Mouse (Mus musculus): ENCODE data around the gene Fkbp5. TPM values are rescaled to one million over a fixed set of nuclear protein-coding genes. Genes with fewer than 3 reads are reported as not detected.
A peak's percentile ranks its signal among the peaks of the same experiment; 100 is the strongest.

The Fkbp5 gene
- polyA plus RNA-seq, 1 experiment from 2014 or later = 9.7 TPM

DNA sequence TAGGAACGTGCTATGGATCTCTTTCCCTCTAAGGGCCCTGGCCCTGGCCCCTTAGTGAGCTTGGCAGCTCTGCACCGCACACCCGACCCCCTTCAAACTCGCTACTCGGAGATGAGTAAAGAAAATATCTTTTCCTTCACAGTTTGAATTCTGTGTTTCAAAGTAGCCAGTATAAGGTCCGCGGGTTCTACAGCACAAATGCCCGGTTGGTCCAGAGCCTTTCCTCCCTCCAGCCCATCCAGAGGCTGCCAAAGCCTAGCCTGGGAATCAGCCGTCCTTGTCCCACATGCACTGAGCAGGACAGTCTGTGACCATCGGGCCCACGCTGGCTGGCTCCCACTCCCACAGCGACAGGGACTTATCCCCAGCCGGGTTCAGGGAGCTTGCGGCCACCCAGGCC is 31.8 kb upstream of the Fkbp5 start, which contains the start of gene Clpsl2:
Gene Clpsl2, plus strand, starts transcription at position 301 of the 400 bp plus-strand sequence.
- Histone ChIP-seq H3K4me1 (ENCODE audit: control insufficient read depth, insufficient read depth, low read length) (no peaks in the 10 kb centered on the region), H3K9me3 (ENCODE audit: control insufficient read depth, low read length) (no peaks in the 10 kb centered on the region), H3K36me3 (ENCODE audit: control insufficient read depth, insufficient read depth, low read length) (no peaks in the 10 kb centered on the region), H3K27me3 (ENCODE audit: control insufficient read depth, insufficient read depth, low read length) (no peaks in the 10 kb centered on the region), H3K27ac (ENCODE audit: low read depth, low read length) (no peak within 1 kb of the TSS), H3K4me2 (ENCODE audit: low read depth) (no peak within 1 kb of the TSS), H3K9ac (ENCODE audit: low read length) (no peak within 1 kb of the TSS), H3K4me3 (ENCODE audit: low read depth, low read length) (no peak within 1 kb of the TSS)
- WGBS = 73% methylated on average over 14 of the region's 14 CpGs
- no peak for ATAC-seq (ENCODE audit: insufficient read depth, low FRiP score, low TSS enrichment)
- no peak for DNase-seq (ENCODE audit: low spot score)

DNA sequence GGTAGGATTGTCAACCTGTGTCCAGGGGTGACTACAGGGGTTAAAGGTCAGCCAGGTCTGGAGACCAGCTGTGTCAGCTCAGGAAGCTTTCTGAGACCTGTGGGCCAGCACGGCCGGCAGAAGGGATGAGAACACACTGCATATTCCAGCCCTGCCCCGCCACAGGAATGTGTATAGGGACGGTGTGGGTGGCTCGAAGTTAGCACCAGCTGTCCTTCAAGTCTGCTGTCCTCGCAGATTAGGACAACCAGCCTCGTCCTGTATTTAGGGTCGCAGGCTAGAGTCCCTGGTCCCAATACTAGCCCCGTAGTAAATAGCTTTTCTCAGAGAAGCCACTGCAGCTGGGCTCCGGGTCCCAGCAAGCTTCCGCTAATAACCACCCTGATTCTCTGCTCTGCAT is 31.2 kb upstream of the Fkbp5 start:
- Histone ChIP-seq H3K27me3 (ENCODE audit: control insufficient read depth, insufficient read depth, low read length) (no peaks in the 10 kb centered on the region), H3K36me3 (ENCODE audit: control insufficient read depth, insufficient read depth, low read length) (no peaks in the 10 kb centered on the region), H3K4me3 (ENCODE audit: low read depth, low read length) (no peak overlapping the region), H3K27ac (ENCODE audit: low read depth, low read length) (no peak overlapping the region), H3K4me1 (ENCODE audit: control insufficient read depth, insufficient read depth, low read length) (no peaks in the 10 kb centered on the region), H3K9me3 (ENCODE audit: control insufficient read depth, low read length) (no peaks in the 10 kb centered on the region), H3K9ac (ENCODE audit: low read length) (no peak overlapping the region), H3K4me2 (ENCODE audit: low read depth) (no peak overlapping the region)
- DNase-seq (ENCODE audit: low spot score) = no peak
- 69% methylated on average over 11 of the region's 11 CpGs for WGBS
- ATAC-seq (ENCODE audit: insufficient read depth, low FRiP score, low TSS enrichment) = no peak

DNA sequence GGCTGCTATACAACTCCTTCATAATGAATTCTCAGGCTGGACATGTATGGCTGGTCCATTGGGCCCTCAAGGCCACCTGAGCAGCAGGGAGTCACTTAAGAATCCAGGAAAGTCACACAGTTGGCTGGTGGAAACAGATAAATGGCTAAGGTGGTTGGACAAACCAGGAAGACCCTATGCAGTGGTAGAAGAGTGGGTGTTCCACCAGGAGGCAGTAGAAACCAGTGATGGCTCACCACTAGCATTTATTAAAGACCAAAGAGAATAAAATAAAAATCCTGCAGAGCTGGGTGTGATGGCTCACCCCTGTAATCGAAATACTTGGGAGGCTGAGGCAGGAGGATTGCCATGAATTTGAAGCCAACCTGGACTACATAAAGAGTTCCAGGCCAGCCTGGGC is 29.6 kb upstream of the Fkbp5 start:
- Histone ChIP-seq H3K4me2 (ENCODE audit: low read depth) (no peak overlapping the region), H3K36me3 (ENCODE audit: control insufficient read depth, insufficient read depth, low read length) (no peaks in the 10 kb centered on the region), H3K9me3 (ENCODE audit: control insufficient read depth, low read length) (no peaks in the 10 kb centered on the region), H3K9ac (ENCODE audit: low read length) (no peak overlapping the region), H3K27me3 (ENCODE audit: control insufficient read depth, insufficient read depth, low read length) (no peaks in the 10 kb centered on the region), H3K4me3 (ENCODE audit: low read depth, low read length) (no peak overlapping the region), H3K27ac (ENCODE audit: low read depth, low read length) (no peak overlapping the region), H3K4me1 (ENCODE audit: control insufficient read depth, insufficient read depth, low read length) (no peaks in the 10 kb centered on the region)
- DNase-seq (ENCODE audit: low spot score) (no peak), ATAC-seq (ENCODE audit: insufficient read depth, low FRiP score, low TSS enrichment) (no peak)
- WGBS = 91% methylated on average over 1 of the region's 1 CpGs

DNA sequence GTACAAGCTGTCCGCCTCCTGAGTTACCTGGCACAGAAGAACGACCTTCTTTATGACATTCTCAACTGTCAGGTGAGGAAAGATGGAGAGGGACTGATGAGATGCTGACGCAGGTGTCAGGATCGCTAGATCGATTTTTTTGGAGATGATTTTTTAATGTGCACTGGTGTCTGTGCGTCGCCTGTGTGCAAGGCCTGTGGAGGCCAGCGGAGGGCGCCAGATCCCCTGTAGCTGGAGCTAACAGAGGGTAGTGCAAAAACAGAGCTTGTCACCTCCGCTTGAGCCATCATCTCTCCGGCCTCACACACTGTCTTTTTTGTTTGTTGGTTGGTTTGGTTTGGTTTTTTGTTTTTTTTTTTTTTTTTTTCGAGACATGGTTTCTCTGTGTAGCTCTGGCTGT is 20.6 kb upstream of the Fkbp5 start:
- Histone ChIP-seq H3K4me1 (ENCODE audit: control insufficient read depth, insufficient read depth, low read length) (no peaks in the 10 kb centered on the region), H3K4me2 (ENCODE audit: low read depth) (no peak overlapping the region), H3K9me3 (ENCODE audit: control insufficient read depth, low read length) (peaks cover 3% of the 10 kb centered on the region; the same call in 1 of the 2 replicates), H3K4me3 (ENCODE audit: low read depth, low read length) (no peak overlapping the region), H3K27ac (ENCODE audit: low read depth, low read length) (no peak overlapping the region), H3K36me3 (ENCODE audit: control insufficient read depth, insufficient read depth, low read length) (no peaks in the 10 kb centered on the region), H3K27me3 (ENCODE audit: control insufficient read depth, insufficient read depth, low read length) (no peaks in the 10 kb centered on the region), H3K9ac (ENCODE audit: low read length) (no peak overlapping the region)
- 46% methylated on average over 12 of the region's 12 CpGs for WGBS
- no peak for DNase-seq (ENCODE audit: low spot score)
- ATAC-seq (ENCODE audit: insufficient read depth, low FRiP score, low TSS enrichment) = no peak

DNA sequence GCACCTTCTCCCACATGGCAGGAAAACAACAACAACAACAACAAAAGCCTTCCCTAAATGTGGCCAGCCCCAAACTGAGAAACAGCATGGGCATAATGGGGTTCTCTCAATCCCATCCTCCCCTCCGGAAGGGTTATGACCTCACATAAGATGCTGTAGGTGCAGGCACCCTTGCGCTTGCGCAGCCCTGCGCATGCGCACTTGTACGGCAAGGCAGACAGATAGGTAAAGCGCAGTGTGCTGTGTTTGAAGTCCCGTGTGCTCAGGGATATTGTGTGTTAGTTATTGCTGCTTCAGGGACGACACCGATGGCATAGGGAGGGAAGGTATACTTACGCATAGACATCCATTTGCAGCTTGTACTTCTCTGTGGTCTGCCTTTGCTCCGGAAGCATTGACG is 16.0 kb upstream of the Fkbp5 start:
- no peak overlapping the region for H3K27ac ChIP-seq (ENCODE audit: low read depth, low read length)
- no peaks in the 10 kb centered on the region for H3K4me1 ChIP-seq (ENCODE audit: control insufficient read depth, insufficient read depth, low read length)
- no peaks in the 10 kb centered on the region for H3K36me3 ChIP-seq (ENCODE audit: control insufficient read depth, insufficient read depth, low read length)
- H3K9ac ChIP-seq (ENCODE audit: low read length) = no peak overlapping the region
- WGBS = 88% methylated on average over 13 of the region's 13 CpGs
- no peak overlapping the region for H3K4me3 ChIP-seq (ENCODE audit: low read depth, low read length)
- ATAC-seq (ENCODE audit: insufficient read depth, low FRiP score, low TSS enrichment) (no peak), DNase-seq (ENCODE audit: low spot score) (no peak)
- H3K4me2 ChIP-seq (ENCODE audit: low read depth) = no peak overlapping the region
- no peaks in the 10 kb centered on the region for H3K27me3 ChIP-seq (ENCODE audit: control insufficient read depth, insufficient read depth, low read length)
- H3K9me3 ChIP-seq (ENCODE audit: control insufficient read depth, low read length) = no peaks in the 10 kb centered on the region

DNA sequence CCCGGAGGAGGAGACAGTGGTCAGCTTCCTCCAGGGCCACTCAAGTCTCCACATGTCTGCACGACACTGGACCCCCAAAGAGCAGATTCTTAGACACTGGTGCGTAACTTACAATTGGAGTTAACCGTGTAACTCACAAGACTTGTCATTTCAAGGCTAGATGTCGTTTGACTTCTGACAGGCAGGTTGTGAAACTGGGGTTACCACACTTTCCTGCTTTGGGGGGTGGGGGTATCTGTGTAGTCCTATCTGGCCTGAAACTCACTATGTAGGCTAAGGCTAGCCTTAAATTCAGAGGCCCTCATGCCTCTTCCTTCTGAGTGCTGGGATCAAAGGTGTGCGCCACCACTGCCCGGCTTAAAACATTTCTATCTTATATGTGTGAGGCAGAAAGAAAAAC is 15.2 kb upstream of the Fkbp5 start:
- Histone ChIP-seq H3K27ac (ENCODE audit: low read depth, low read length) (no peak overlapping the region), H3K9ac (ENCODE audit: low read length) (no peak overlapping the region), H3K4me2 (ENCODE audit: low read depth) (no peak overlapping the region), H3K9me3 (ENCODE audit: control insufficient read depth, low read length) (no peaks in the 10 kb centered on the region), H3K36me3 (ENCODE audit: control insufficient read depth, insufficient read depth, low read length) (no peaks in the 10 kb centered on the region), H3K27me3 (ENCODE audit: control insufficient read depth, insufficient read depth, low read length) (no peaks in the 10 kb centered on the region), H3K4me3 (ENCODE audit: low read depth, low read length) (no peak overlapping the region), H3K4me1 (ENCODE audit: control insufficient read depth, insufficient read depth, low read length) (no peaks in the 10 kb centered on the region)
- 90% methylated on average over 7 of the region's 7 CpGs for WGBS
- ATAC-seq (ENCODE audit: insufficient read depth, low FRiP score, low TSS enrichment) (no peak), DNase-seq (ENCODE audit: low spot score) (no peak)

DNA sequence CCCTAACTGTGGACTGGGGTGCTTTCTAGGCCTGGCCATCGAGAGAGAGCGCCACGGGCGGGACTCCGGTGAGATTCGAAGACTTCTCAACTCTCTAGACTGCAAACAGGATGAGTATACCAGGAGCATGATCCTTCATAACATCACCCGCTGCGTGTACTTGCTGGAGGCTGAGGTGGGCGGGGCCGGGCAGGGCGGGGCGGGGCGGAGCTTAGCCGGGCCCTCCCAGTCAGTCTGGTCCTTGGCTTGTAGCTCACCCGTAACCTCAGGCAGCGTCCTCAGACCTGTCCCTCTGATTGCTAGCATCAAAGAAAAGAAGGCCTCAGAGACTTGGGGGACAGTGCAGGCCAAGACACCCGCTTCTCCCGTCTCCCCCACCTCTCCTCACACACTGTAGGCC is 14.6 kb upstream of the Fkbp5 start:
- Histone ChIP-seq H3K4me1 (ENCODE audit: control insufficient read depth, insufficient read depth, low read length) (no peaks in the 10 kb centered on the region), H3K27me3 (ENCODE audit: control insufficient read depth, insufficient read depth, low read length) (no peaks in the 10 kb centered on the region), H3K4me3 (ENCODE audit: low read depth, low read length) (no peak overlapping the region), H3K36me3 (ENCODE audit: control insufficient read depth, insufficient read depth, low read length) (no peaks in the 10 kb centered on the region), H3K9ac (ENCODE audit: low read length) (no peak overlapping the region), H3K27ac (ENCODE audit: low read depth, low read length) (no peak overlapping the region), H3K9me3 (ENCODE audit: control insufficient read depth, low read length) (no peaks in the 10 kb centered on the region), H3K4me2 (ENCODE audit: low read depth) (peak overlapping the region; percentile 19)
- peak; percentile 36 for DNase-seq (ENCODE audit: low spot score)
- no peak for ATAC-seq (ENCODE audit: insufficient read depth, low FRiP score, low TSS enrichment)
- 10% methylated on average over 18 of the region's 18 CpGs for WGBS

DNA sequence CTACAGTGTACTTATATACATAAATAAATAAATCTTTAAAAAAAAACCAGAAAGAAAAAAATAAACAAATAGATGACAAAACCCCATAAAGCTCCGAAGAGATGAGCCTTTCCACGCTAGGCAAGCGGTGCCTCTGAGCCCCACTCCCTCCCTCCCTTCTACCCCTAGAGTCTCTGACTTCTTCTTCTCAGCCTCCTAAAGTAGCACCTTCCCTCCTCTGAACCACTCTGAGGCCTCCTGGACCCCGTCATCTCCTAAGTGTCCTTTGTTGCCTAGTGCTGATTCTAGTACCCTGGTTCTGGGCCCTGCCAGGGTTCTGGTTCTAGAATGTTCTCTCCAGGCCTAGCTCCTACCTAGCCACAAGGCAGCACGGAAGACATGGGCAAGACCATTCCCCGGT is 13.2 kb upstream of the Fkbp5 start, which contains the start of gene Armc12:
Gene Armc12, plus strand, starts transcription at position 301 of the 400 bp plus-strand sequence.
- Histone ChIP-seq H3K36me3 (ENCODE audit: control insufficient read depth, insufficient read depth, low read length) (no peaks in the 10 kb centered on the region), H3K4me1 (ENCODE audit: control insufficient read depth, insufficient read depth, low read length) (no peaks in the 10 kb centered on the region), H3K9me3 (ENCODE audit: control insufficient read depth, low read length) (no peaks in the 10 kb centered on the region), H3K27ac (ENCODE audit: low read depth, low read length) (no peak within 1 kb of the TSS), H3K4me3 (ENCODE audit: low read depth, low read length) (no peak within 1 kb of the TSS), H3K9ac (ENCODE audit: low read length) (no peak within 1 kb of the TSS), H3K27me3 (ENCODE audit: control insufficient read depth, insufficient read depth, low read length) (no peaks in the 10 kb centered on the region), H3K4me2 (ENCODE audit: low read depth) (peak within 1 kb of the TSS; percentile 19; the same call in 1 of the 2 replicates)
- no peak for ATAC-seq (ENCODE audit: insufficient read depth, low FRiP score, low TSS enrichment)
- 86% methylated on average over 6 of the region's 6 CpGs for WGBS
- DNase-seq (ENCODE audit: low spot score) = no peak

DNA sequence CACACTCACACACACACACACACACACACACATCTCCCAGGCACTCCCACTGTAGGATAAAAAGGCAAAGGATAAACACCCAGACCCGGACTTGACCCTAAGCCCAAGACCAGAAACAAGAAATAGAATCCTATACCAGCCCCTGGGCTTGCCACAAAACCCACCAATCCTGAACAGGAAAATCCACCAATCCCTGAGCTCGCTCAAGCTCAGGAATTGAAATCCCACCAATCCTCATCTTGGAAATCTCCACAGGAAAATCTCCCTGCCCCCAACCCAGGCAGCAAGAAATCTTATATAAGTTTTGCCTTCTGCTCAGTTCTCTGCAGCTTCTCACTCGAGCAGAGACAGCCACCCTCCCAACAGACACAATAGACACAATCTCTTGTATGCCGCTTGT is 11.8 kb upstream of the Fkbp5 start:
- 76% methylated on average over 4 of the region's 4 CpGs for WGBS
- DNase-seq (ENCODE audit: low spot score) (no peak), ATAC-seq (ENCODE audit: insufficient read depth, low FRiP score, low TSS enrichment) (no peak)

More for the DNA sequence above, 11.8 kb upstream of the Fkbp5 start:
- H3K36me3 ChIP-seq (ENCODE audit: control insufficient read depth, insufficient read depth, low read length) = no peaks in the 10 kb centered on the region
- H3K27ac ChIP-seq (ENCODE audit: low read depth, low read length) = no peak overlapping the region
- H3K4me3 ChIP-seq (ENCODE audit: low read depth, low read length) = no peak overlapping the region
- no peaks in the 10 kb centered on the region for H3K4me1 ChIP-seq (ENCODE audit: control insufficient read depth, insufficient read depth, low read length)
- H3K9ac ChIP-seq (ENCODE audit: low read length) = no peak overlapping the region
- no peaks in the 10 kb centered on the region for H3K27me3 ChIP-seq (ENCODE audit: control insufficient read depth, insufficient read depth, low read length)
- no peak overlapping the region for H3K4me2 ChIP-seq (ENCODE audit: low read depth)
- H3K9me3 ChIP-seq (ENCODE audit: control insufficient read depth, low read length) = no peaks in the 10 kb centered on the region
